Mouse (Mus musculus): ENCODE measurements at regions not wholly inside any gene's neighbourhood (a gene's known extent, or its start where the extent isn't known, plus 50 kb on each side); places are given as distances from the start of the nearest gene placed in this dataset.

DNA sequence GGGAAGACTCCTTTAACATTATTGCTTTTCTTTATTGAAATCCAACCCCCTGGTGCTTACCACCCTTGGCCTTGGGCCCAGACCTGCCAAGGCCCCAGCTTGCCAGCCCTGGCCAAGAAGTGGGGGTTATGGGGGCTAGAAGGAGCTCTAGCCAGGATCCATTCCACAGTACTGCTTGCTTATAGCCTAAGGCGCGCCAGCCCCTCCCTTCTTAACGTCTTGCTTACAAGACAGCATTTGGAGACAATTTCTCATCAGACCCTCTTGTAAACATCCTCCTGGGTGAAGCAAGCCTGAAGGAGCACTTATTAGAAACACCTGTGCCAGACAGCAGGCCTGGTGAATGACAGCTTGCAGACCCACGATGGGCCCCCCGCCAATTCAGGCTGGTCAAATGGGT is 179.3 kb downstream of the Cyp26b1 start:
- Histone ChIP-seq H3K4me1 (ENCODE audit: control insufficient read depth, insufficient read depth, low read length) (peaks cover 2% of the 10 kb centered on the region; the same call in 1 of the 2 replicates), H3K9me3 (ENCODE audit: control insufficient read depth, low read length) (no peaks in the 10 kb centered on the region), H3K4me2 (ENCODE audit: low read depth) (no peak overlapping the region), H3K4me3 (ENCODE audit: low read depth, low read length) (no peak overlapping the region), H3K27me3 (ENCODE audit: control insufficient read depth, insufficient read depth, low read length) (no peaks in the 10 kb centered on the region), H3K36me3 (ENCODE audit: control insufficient read depth, insufficient read depth, low read length) (no peaks in the 10 kb centered on the region), H3K27ac (ENCODE audit: low read depth, low read length) (no peak overlapping the region), H3K9ac (ENCODE audit: low read length) (no peak overlapping the region)
- no peak for ATAC-seq (ENCODE audit: insufficient read depth, low FRiP score, low TSS enrichment)
- no peak for DNase-seq (ENCODE audit: low spot score)
- WGBS, result 65% methylated on average over 5 of the region's 5 CpGs

DNA sequence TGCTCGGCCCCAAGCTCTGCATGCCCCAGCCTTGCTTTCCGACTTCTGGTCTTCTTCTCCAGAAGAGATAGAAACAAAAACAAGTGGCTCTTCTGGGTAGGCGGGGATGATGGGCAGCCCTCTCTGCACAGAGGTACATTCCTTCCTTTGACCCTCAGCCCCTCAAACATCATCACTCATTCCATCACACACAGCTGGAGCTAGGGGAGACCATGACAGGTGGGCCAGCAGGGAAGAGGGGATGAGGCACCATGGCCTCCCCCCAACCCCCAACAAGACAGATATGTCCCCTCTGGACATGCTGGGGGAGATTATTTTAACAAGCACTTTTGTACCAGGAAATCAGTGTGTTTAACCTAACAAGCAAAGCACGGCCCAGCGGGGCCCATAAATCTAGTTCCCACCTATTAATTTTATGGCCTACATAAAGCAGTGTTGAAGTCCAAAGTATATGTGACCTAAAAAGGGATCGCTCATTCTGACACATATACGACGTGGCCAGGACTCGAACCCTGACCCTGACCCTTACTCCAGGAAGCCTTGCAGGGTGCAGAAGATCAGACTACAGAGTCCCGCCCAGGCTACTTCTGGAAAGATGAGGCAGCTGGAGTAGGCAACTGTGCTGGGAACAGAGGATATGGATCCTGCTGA is 183.7 kb downstream of the Cyp26b1 start:
- ATAC-seq (ENCODE audit: insufficient read depth, low FRiP score, low TSS enrichment) (no peak), DNase-seq (ENCODE audit: low spot score) (no peak)
- H3K4me1 ChIP-seq (ENCODE audit: control insufficient read depth, insufficient read depth, low read length), result no peaks in the 10 kb centered on the region
- WGBS, result 48% methylated on average over 10 of the region's 10 CpGs
- no peaks in the 10 kb centered on the region for H3K9me3 ChIP-seq (ENCODE audit: control insufficient read depth, low read length)
- no peaks in the 10 kb centered on the region for H3K36me3 ChIP-seq (ENCODE audit: control insufficient read depth, insufficient read depth, low read length)
- H3K27ac ChIP-seq (ENCODE audit: low read depth, low read length), result no peak overlapping the region
- no peak overlapping the region for H3K9ac ChIP-seq (ENCODE audit: low read length)
- no peaks in the 10 kb centered on the region for H3K27me3 ChIP-seq (ENCODE audit: control insufficient read depth, insufficient read depth, low read length)
- no peak overlapping the region for H3K4me3 ChIP-seq (ENCODE audit: low read depth, low read length)
- H3K4me2 ChIP-seq (ENCODE audit: low read depth), result no peak overlapping the region

DNA sequence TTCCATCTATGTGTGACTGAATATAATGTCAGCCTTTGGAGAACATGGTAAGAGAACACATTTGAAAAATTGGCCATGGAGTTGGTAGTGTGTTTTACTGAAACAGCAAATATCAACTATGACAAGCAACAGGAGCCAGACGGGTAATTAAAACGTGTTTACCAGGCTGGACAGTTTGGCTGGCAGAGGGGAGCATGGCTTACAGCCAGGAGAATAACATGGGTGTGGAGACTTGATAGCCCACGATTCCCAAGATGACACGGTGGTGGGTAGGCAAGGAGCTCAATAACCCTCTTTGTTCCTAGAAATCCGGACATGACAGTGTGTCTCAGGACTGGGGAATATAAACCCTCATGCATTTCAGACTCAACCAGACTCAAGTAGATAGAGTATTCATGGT is 185.2 kb downstream of the Cyp26b1 start:
- WGBS, result 78% methylated on average over 5 of the region's 5 CpGs
- DNase-seq (ENCODE audit: low spot score), result no peak
- no peak overlapping the region for H3K9ac ChIP-seq (ENCODE audit: low read length)

DNA sequence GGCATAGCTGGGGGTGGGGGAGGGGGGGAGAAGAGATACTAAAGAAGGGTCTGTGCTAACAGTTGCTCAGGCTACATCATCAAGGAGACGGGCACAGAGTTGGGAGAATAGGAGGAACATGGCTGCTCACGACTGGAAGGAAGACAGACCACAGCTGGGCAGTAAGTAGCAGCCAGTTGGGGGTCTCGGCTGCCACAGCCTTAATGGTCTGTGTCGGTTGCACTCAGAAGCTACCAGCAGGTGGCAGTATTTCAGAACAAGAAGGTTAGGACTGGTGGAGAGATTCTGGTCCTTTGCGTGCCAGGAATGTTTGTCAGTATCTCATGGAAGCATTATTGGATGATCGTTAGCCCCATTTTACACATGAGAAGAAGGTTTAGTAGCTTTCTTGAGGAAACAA is 185.9 kb downstream of the Cyp26b1 start:
- Histone ChIP-seq H3K9me3 (ENCODE audit: control insufficient read depth, low read length) (no peaks in the 10 kb centered on the region), H3K27me3 (ENCODE audit: control insufficient read depth, insufficient read depth, low read length) (no peaks in the 10 kb centered on the region), H3K36me3 (ENCODE audit: control insufficient read depth, insufficient read depth, low read length) (no peaks in the 10 kb centered on the region), H3K9ac (ENCODE audit: low read length) (no peak overlapping the region), H3K4me2 (ENCODE audit: low read depth) (no peak overlapping the region), H3K4me1 (ENCODE audit: control insufficient read depth, insufficient read depth, low read length) (no peaks in the 10 kb centered on the region), H3K27ac (ENCODE audit: low read depth, low read length) (no peak overlapping the region), H3K4me3 (ENCODE audit: low read depth, low read length) (no peak overlapping the region)
- ATAC-seq (ENCODE audit: insufficient read depth, low FRiP score, low TSS enrichment), result peak; percentile 69; the same call in 1 of the 2 replicates
- peak; percentile 80 for DNase-seq (ENCODE audit: low spot score)
- 16% methylated on average over 6 of the region's 6 CpGs for WGBS

More for the DNA sequence above, 185.2 kb downstream of the Cyp26b1 start:
- no peak overlapping the region for H3K4me3 ChIP-seq (ENCODE audit: low read depth, low read length)
- no peaks in the 10 kb centered on the region for H3K27me3 ChIP-seq (ENCODE audit: control insufficient read depth, insufficient read depth, low read length)
- no peak for ATAC-seq (ENCODE audit: insufficient read depth, low FRiP score, low TSS enrichment)
- H3K36me3 ChIP-seq (ENCODE audit: control insufficient read depth, insufficient read depth, low read length), result no peaks in the 10 kb centered on the region
- no peak overlapping the region for H3K4me2 ChIP-seq (ENCODE audit: low read depth)
- H3K4me1 ChIP-seq (ENCODE audit: control insufficient read depth, insufficient read depth, low read length), result no peaks in the 10 kb centered on the region
- H3K27ac ChIP-seq (ENCODE audit: low read depth, low read length), result no peak overlapping the region
- no peaks in the 10 kb centered on the region for H3K9me3 ChIP-seq (ENCODE audit: control insufficient read depth, low read length)

DNA sequence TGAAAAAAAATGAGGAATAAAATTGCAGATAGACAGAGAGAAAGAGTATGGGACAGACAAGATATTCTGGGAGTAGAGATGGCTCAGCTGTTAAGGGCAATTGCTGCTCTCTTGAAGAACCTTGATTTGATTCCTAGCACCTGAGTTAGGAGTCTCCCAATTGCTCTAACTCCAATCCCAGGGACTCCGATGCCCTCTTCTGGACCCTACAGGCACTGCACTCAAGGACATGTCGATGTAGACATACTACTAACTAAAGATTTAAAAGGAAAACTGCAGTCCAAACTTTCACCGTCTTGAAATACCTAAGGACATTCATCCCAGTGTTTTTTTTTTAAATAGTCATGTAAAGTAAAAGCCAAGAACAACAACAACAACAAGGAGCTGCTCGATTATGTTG is 189.0 kb downstream of the Cyp26b1 start:
- no peaks in the 10 kb centered on the region for H3K36me3 ChIP-seq (ENCODE audit: control insufficient read depth, insufficient read depth, low read length)
- WGBS, result 65% methylated on average over 4 of the region's 4 CpGs
- H3K27me3 ChIP-seq (ENCODE audit: control insufficient read depth, insufficient read depth, low read length), result no peaks in the 10 kb centered on the region
- H3K27ac ChIP-seq (ENCODE audit: low read depth, low read length), result no peak overlapping the region
- DNase-seq (ENCODE audit: low spot score) (no peak), ATAC-seq (ENCODE audit: insufficient read depth, low FRiP score, low TSS enrichment) (no peak)
- no peak overlapping the region for H3K9ac ChIP-seq (ENCODE audit: low read length)
- H3K4me3 ChIP-seq (ENCODE audit: low read depth, low read length), result no peak overlapping the region
- no peaks in the 10 kb centered on the region for H3K4me1 ChIP-seq (ENCODE audit: control insufficient read depth, insufficient read depth, low read length)
- H3K9me3 ChIP-seq (ENCODE audit: control insufficient read depth, low read length), result no peaks in the 10 kb centered on the region
- H3K4me2 ChIP-seq (ENCODE audit: low read depth), result no peak overlapping the region

DNA sequence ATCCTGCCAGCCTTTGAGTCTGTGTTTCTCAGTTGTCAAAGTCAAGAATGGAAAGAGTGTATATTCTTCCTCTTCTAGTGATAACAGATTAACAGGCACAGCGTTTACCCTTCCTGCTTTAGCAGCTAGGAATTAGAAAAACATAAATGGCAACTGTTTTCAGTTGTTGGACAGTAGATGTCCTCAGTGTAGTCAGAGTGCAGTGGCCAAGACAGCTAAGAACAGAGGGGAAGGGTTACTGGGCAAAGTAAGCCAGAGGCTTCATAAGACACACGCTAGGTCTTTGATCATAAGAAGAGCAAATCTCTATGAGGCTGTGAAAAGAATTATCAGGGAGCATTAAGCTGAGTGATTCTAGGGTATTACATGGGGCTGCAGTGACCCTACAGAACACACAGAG is 191.3 kb downstream of the Cyp26b1 start:
- no peak overlapping the region for H3K9ac ChIP-seq (ENCODE audit: low read length)
- no peak for DNase-seq (ENCODE audit: low spot score)
- 76% methylated on average over 2 of the region's 2 CpGs for WGBS
- no peaks in the 10 kb centered on the region for H3K4me1 ChIP-seq (ENCODE audit: control insufficient read depth, insufficient read depth, low read length)
- no peaks in the 10 kb centered on the region for H3K27me3 ChIP-seq (ENCODE audit: control insufficient read depth, insufficient read depth, low read length)
- ATAC-seq (ENCODE audit: insufficient read depth, low FRiP score, low TSS enrichment), result no peak
- H3K27ac ChIP-seq (ENCODE audit: low read depth, low read length), result no peak overlapping the region
- no peak overlapping the region for H3K4me3 ChIP-seq (ENCODE audit: low read depth, low read length)
- H3K9me3 ChIP-seq (ENCODE audit: control insufficient read depth, low read length), result no peaks in the 10 kb centered on the region
- no peaks in the 10 kb centered on the region for H3K36me3 ChIP-seq (ENCODE audit: control insufficient read depth, insufficient read depth, low read length)
- no peak overlapping the region for H3K4me2 ChIP-seq (ENCODE audit: low read depth)

DNA sequence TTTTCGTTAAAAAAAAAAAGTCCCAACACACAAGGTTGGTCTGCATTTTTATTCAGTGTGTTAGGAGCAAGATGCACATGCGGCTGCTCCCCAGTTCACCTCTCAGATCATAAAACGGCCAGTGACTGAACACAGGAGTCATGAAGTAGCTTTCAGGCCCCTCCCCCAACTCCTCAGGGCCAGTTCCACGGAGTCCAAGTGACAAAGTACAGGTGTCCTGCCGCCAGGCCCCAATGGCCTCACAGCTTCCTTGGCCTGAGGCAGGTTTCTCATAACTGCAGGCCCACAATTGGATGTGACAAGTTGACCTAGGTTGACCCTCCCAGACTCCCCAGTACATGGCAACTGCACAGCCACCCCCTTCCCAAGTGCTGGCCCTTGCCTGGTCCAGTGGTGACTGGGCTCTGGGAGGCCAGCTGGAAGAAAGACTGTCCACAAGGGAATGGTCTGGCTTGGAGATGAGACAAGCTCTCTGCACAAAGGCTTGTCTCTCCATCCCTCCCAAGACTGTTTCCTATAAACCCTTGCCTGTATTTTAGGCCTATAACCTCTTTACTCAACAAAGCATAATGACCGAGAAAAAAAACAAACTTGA is 199.1 kb downstream of the Cyp26b1 start:
- Histone ChIP-seq H3K27ac (ENCODE audit: low read depth, low read length) (no peak overlapping the region), H3K36me3 (ENCODE audit: control insufficient read depth, insufficient read depth, low read length) (no peaks in the 10 kb centered on the region), H3K4me2 (ENCODE audit: low read depth) (no peak overlapping the region), H3K4me1 (ENCODE audit: control insufficient read depth, insufficient read depth, low read length) (no peaks in the 10 kb centered on the region), H3K27me3 (ENCODE audit: control insufficient read depth, insufficient read depth, low read length) (no peaks in the 10 kb centered on the region), H3K9ac (ENCODE audit: low read length) (no peak overlapping the region), H3K4me3 (ENCODE audit: low read depth, low read length) (no peak overlapping the region), H3K9me3 (ENCODE audit: control insufficient read depth, low read length) (no peaks in the 10 kb centered on the region)
- DNase-seq (ENCODE audit: low spot score), result no peak
- WGBS, result 67% methylated on average over 6 of the region's 6 CpGs
- ATAC-seq (ENCODE audit: insufficient read depth, low FRiP score, low TSS enrichment), result no peak

DNA sequence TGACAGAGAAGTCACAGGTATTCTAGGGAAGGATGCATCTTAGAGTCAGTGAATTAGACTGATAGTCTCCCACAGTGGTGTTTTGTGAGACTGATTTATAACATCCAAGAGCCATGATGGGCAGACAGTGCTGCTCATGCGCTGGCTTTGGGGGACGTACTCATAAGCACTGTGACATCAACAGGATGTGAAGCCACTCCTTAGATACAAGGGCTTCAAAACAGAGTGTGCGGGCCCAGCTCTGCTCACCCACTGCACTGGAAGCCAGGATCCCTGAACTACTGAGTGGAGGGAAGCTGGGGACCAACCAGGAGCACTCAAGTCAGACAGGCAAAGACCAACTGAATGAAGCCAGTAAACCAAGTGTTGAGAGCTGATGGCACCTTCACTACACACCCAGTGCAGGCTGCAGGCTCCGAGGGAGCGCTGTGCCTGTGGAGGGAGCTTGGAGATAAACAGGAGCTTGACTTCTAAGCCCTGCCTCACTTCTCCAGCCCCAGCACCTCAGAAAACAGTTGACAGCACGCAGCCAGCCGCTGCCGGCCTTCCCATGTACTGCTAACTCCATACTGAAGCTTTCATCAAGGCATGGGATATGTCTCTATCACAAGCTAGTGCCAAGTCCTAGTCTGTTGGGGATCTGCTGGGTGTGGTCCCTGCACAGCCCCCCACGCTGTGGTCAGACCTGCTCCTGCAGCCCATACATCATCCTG is 200.0 kb downstream of the Cyp26b1 start:
- Histone ChIP-seq H3K4me1 (ENCODE audit: control insufficient read depth, insufficient read depth, low read length) (no peaks in the 10 kb centered on the region), H3K36me3 (ENCODE audit: control insufficient read depth, insufficient read depth, low read length) (no peaks in the 10 kb centered on the region), H3K9me3 (ENCODE audit: control insufficient read depth, low read length) (no peaks in the 10 kb centered on the region), H3K27me3 (ENCODE audit: control insufficient read depth, insufficient read depth, low read length) (no peaks in the 10 kb centered on the region), H3K27ac (ENCODE audit: low read depth, low read length) (no peak overlapping the region), H3K9ac (ENCODE audit: low read length) (no peak overlapping the region), H3K4me2 (ENCODE audit: low read depth) (no peak overlapping the region), H3K4me3 (ENCODE audit: low read depth, low read length) (no peak overlapping the region)
- ATAC-seq (ENCODE audit: insufficient read depth, low FRiP score, low TSS enrichment) (no peak), DNase-seq (ENCODE audit: low spot score) (no peak)
- WGBS, result 89% methylated on average over 9 of the region's 9 CpGs
